Mouse (Mus musculus) stomach, embryonic 15.5 days (tissue): Measurements from ENCODE around the gene Poc1a. TPM values are rescaled to one million over a fixed set of nuclear protein-coding genes. Genes with fewer than 3 reads are reported as not detected.

Experiments used
- ATAC-seq: fragments of 200-750 bp; cut with Nextera tagmentation; 2 replicates; pipeline ENCODE4 v1.8.0; 2017; ENCODE audit warnings: low read depth, moderate number of reproducible peaks, moderate TSS enrichment; ENCODE audit not compliant: insufficient read depth, low FRiP score
- H3K27ac ChIP-seq: fragments of 300-500 bp; sonication (generic); 2 replicates; pipeline ENCODE4 v1.5.1; 2015; ENCODE audit warnings: mild to moderate bottlenecking, inconsistent platforms
- H3K27me3 ChIP-seq: fragments of 300-500 bp; sonication (generic); replicated peaks from 2 replicates; pipeline ENCODE4 v1.6.1; 2015; ENCODE audit warnings: inconsistent platforms
- H3K36me3 ChIP-seq: fragments of 300-500 bp; sonication (generic); 2 replicates; pipeline ENCODE4 v1.6.1; 2015; ENCODE audit warnings: inconsistent platforms
- H3K4me1 ChIP-seq: fragments of 300-500 bp; sonication (generic); 2 replicates; pipeline ENCODE4 v1.6.1; 2015; ENCODE audit warnings: inconsistent platforms
- H3K4me2 ChIP-seq: fragments of 300-500 bp; sonication (generic); 2 replicates; pipeline ENCODE4 v1.6.1; 2015; ENCODE audit warnings: mild to moderate bottlenecking, inconsistent platforms
- H3K4me3 ChIP-seq: fragments of 300-500 bp; sonication (generic); replicated peaks from 2 replicates; pipeline ENCODE4 v1.5.1; 2015; ENCODE audit warnings: inconsistent platforms
- H3K9ac ChIP-seq: fragments of 300-500 bp; sonication (generic); 2 replicates; pipeline ENCODE4 v1.6.1; 2015; ENCODE audit warnings: inconsistent platforms
- H3K9me3 ChIP-seq: fragments of 300-500 bp; sonication (generic); 2 replicates; pipeline ENCODE4 v1.6.1; 2016; ENCODE audit warnings: inconsistent platforms
- WGBS: fragments of 180-500 bp; shearing (Covaris S2); methylation state at CpG from one replicate; pipeline ENCODE4 v1.1.7; 2015; 5-methylcytosine and 5-hydroxymethylcytosine counted together
- polyA plus RNA-seq: library from polyadenylated mRNA; unstranded; fragments of >200 nt; fragmentation: Nextera tagmentation; extraction: Ambion mirVana; gene quantifications from 2 replicates; pipeline ENCODE4 v1.2.1, GENCODE M21; 2015

The Poc1a gene
- polyA plus RNA-seq, 1 experiment from 2014 or later: 24.7 TPM

DNA sequence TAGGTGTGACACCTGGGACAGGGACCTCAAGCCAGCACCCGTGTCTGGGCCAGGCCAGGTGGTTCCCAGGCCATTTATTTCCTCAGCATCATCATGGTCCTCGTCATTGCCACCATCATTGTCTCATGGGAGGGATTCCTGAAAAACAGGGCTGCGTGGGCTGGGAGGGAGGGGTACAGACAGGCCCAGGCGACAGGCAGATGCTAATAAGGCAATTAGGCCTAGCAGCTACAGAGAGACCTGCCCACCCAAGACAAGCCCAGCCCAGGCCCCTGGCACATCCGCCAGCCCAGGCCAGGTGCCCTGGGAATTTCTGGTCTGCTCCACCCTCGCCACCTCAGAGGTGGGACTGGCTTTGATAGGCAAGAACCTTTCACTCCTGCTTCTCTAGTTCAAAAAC is 78.4 kb downstream of the Poc1a start:
- ATAC-seq: no peak
- WGBS: 71% methylated on average over 6 of the region's 6 CpGs
- H3K9me3 ChIP-seq: no peaks in the 10 kb centered on the region

GRCm38 (mm10) chr9:106361140-106361539 is 80.3 kb downstream of the Poc1a start:
- Histone ChIP-seq H3K9me3 (no peaks in the 10 kb centered on the region), H3K36me3 (no peaks in the 10 kb centered on the region), H3K4me2 (no peak overlapping the region), H3K4me1 (peaks cover 14% of the 10 kb centered on the region), H3K27ac (no peak overlapping the region), H3K27me3 (no peaks in the 10 kb centered on the region), H3K4me3 (no peak overlapping the region), H3K9ac (no peak overlapping the region)
- ATAC-seq: no peak
- WGBS: 76% methylated on average over 6 of the region's 6 CpGs

More for the DNA sequence above, 78.4 kb downstream of the Poc1a start:
- no peak overlapping the region for H3K4me3 ChIP-seq
- H3K4me1 ChIP-seq: peaks cover 20% of the 10 kb centered on the region
- no peak overlapping the region for H3K27ac ChIP-seq
- no peak overlapping the region for H3K9ac ChIP-seq
- no peaks in the 10 kb centered on the region for H3K36me3 ChIP-seq
- no peaks in the 10 kb centered on the region for H3K27me3 ChIP-seq
- no peak overlapping the region for H3K4me2 ChIP-seq

- Histone ChIP-seq H3K27me3 (no peaks in the 10 kb centered on the region), H3K4me3 (no peak overlapping the region), H3K27ac (no peak overlapping the region), H3K4me2 (no peak overlapping the region), H3K9ac (no peak overlapping the region), H3K36me3 (no peaks in the 10 kb centered on the region), H3K4me1 (peaks cover 11% of the 10 kb centered on the region), H3K9me3 (no peaks in the 10 kb centered on the region)
- ATAC-seq: no peak
- 70% methylated on average over 7 of the region's 7 CpGs for WGBS
These were observed 84.5 kb downstream of the Poc1a start for GRCm38 (mm10) chr9:106365333-106365732.

- no peak overlapping the region for H3K4me3 ChIP-seq
- ATAC-seq: no peak
- 67% methylated on average over 1 of the region's 1 CpGs for WGBS
These were observed 85.3 kb downstream of the Poc1a start for GRCm38 (mm10) chr9:106366188-106366587.

GRCm38 (mm10) chr9:106367001-106367400 is 86.1 kb downstream of the Poc1a start:
- peak overlapping the region; percentile 98; the same call in 1 of the 2 replicates for H3K27ac ChIP-seq
- peak overlapping the region; percentile 94 for H3K4me3 ChIP-seq
- no peak for ATAC-seq
- peak overlapping the region; percentile 51; the same call in 1 of the 2 replicates for H3K9ac ChIP-seq
- H3K9me3 ChIP-seq: no peaks in the 10 kb centered on the region
- WGBS: 16% methylated on average over 5 of the region's 5 CpGs
- no peaks in the 10 kb centered on the region for H3K27me3 ChIP-seq
- H3K36me3 ChIP-seq: peaks cover 8% of the 10 kb centered on the region; the same call in 1 of the 2 replicates
- peaks cover 27% of the 10 kb centered on the region for H3K4me1 ChIP-seq
- H3K4me2 ChIP-seq: peak overlapping the region; percentile 100

More at GRCm38 (mm10) chr9:106366188-106366587, 85.3 kb downstream of the Poc1a start:
- H3K27me3 ChIP-seq: no peaks in the 10 kb centered on the region
- H3K27ac ChIP-seq: no peak overlapping the region
- peaks cover 19% of the 10 kb centered on the region for H3K4me1 ChIP-seq
- H3K4me2 ChIP-seq: no peak overlapping the region
- no peaks in the 10 kb centered on the region for H3K9me3 ChIP-seq
- no peak overlapping the region for H3K9ac ChIP-seq
- H3K36me3 ChIP-seq: 0 out of 2 replicates have a peak, but pooled peaks cover under 1% of the 10 kb centered on the region

DNA sequence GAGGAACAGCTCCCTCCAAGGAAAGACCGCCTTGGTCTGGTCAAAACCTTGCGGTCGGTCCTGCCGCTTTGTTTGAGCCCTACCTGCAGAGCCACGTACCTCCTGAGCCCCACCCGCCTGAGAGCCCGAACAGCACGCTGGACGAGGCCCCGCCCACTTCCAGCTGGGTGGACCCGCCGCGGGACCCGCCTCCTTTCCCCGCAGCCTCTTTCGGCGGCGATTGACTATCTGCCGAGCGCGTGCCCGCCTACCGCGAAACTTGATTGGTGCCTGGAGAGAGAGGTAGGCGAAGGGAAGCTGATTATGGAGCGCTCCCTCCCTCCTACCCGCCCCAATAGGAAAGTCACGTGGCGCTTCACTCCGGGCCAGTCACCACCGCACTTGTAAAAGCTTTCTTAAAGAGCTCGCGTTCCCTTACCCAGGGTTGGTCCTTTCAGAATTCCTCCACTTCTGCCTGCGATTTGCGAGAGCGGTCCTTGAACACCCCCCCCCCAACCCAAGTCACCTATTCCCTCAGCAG is 86.8 kb downstream of the Poc1a start:
- H3K36me3 ChIP-seq: peaks cover 9% of the 10 kb centered on the region; the same call in 1 of the 2 replicates
- H3K4me3 ChIP-seq: peak overlapping the region; percentile 94
- peak overlapping the region; percentile 98 for H3K27ac ChIP-seq
- ATAC-seq: peak; percentile 94
- under 1% methylated on average over 36 of the region's 36 CpGs for WGBS
- H3K27me3 ChIP-seq: no peaks in the 10 kb centered on the region
- peak overlapping the region; percentile 100 for H3K4me2 ChIP-seq
- peak overlapping the region; percentile 56; the same call in 1 of the 2 replicates for H3K9ac ChIP-seq
- no peaks in the 10 kb centered on the region for H3K9me3 ChIP-seq
- peaks cover 34% of the 10 kb centered on the region for H3K4me1 ChIP-seq

DNA sequence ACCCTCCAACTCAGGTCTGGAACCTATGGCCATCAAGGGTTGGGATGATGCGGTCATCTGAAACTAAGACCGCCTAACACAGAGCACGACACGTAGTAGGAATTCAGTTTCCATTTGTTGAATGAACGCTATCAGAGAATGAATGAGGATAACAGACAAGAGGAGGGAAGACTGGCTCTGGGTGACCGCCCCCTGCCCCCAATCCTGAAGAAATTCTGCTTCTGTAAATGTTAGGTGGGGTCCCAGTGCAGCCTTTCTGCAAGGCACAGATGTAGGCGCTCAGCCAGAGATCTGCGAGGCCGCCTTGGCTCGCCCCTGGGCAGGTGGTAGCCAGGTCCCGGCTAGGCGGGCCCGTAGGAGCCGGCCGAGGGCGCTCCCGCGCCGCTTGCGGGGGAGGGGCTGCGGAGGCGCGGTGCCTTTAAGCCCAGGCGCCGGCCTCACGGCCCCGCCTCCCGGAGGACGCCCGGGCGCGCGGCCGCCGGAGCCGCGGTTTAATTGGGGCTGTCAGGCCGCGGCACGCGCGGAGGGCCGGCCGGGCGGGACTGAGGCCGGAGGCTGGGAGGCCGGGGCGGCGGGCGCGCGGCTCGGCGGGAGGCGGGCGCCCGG is 87.4 kb downstream of the Poc1a start, which contains the start of gene Dusp7:
TSS of gene Dusp7 (plus strand) at position 521 of the 606 bp plus-strand sequence.
- Histone ChIP-seq H3K9ac (peak within 1 kb of the TSS; percentile 87), H3K27me3 (no peaks in the 10 kb centered on the region), H3K4me3 (peak within 1 kb of the TSS; percentile 94), H3K9me3 (no peaks in the 10 kb centered on the region), H3K4me2 (peak within 1 kb of the TSS; percentile 100), H3K36me3 (peaks cover 10% of the 10 kb centered on the region), H3K4me1 (peaks cover 34% of the 10 kb centered on the region), H3K27ac (peak within 1 kb of the TSS; percentile 98)
- WGBS: under 1% methylated on average over 47 of the region's 57 CpGs
- peak; percentile 63 for ATAC-seq

- no peaks in the 10 kb centered on the region for H3K9me3 ChIP-seq
- H3K4me1 ChIP-seq: peaks cover 34% of the 10 kb centered on the region
- H3K4me2 ChIP-seq: peak overlapping the region; percentile 100
- ATAC-seq: no peak
- peak overlapping the region; percentile 98 for H3K27ac ChIP-seq
- 1% methylated on average over 58 of the region's 72 CpGs for WGBS
- H3K36me3 ChIP-seq: peaks cover 17% of the 10 kb centered on the region
- H3K9ac ChIP-seq: peak overlapping the region; percentile 87
- H3K27me3 ChIP-seq: no peaks in the 10 kb centered on the region
- H3K4me3 ChIP-seq: peak overlapping the region; percentile 94
These were observed 88.1 kb downstream of the Poc1a start for GRCm38 (mm10) chr9:106368831-106369501.

GRCm38 (mm10) chr9:106369801-106370485 is 89.1 kb downstream of the Poc1a start:
- Histone ChIP-seq H3K27me3 (no peaks in the 10 kb centered on the region), H3K4me2 (peak overlapping the region; percentile 100), H3K9ac (peak overlapping the region; percentile 87), H3K4me3 (peak overlapping the region; percentile 94), H3K4me1 (peaks cover 32% of the 10 kb centered on the region), H3K36me3 (peaks cover 18% of the 10 kb centered on the region), H3K9me3 (no peaks in the 10 kb centered on the region), H3K27ac (peak overlapping the region; percentile 98)
- no peak for ATAC-seq
- WGBS: 6% methylated on average over 11 of the region's 11 CpGs

GRCm38 (mm10) chr9:106370620-106371383 is 89.9 kb downstream of the Poc1a start:
- WGBS: 76% methylated on average over 30 of the region's 30 CpGs
- Histone ChIP-seq H3K4me1 (peaks cover 31% of the 10 kb centered on the region), H3K36me3 (peaks cover 18% of the 10 kb centered on the region), H3K4me3 (peak overlapping the region; percentile 94), H3K27ac (peak overlapping the region; percentile 98), H3K9me3 (no peaks in the 10 kb centered on the region), H3K4me2 (peak overlapping the region; percentile 100), H3K27me3 (no peaks in the 10 kb centered on the region), H3K9ac (0 out of 2 replicates have a peak overlapping the region, but pooled peaks have one; percentile 9)
- ATAC-seq: no peak

DNA sequence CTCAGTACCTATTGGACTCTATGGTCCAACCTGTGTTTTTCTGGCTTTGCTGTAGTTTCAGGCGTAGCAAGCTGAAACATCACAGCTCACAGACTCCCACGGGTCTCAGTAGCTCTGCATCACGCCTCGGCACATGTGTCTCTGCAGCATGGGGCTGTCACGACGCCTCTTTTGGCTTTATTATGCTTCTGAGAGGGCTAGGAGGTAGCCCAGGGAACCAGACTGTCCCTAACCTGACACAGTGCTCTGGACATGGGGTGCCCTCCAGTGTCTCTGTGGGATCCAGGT is 90.5 kb downstream of the Poc1a start:
- Histone ChIP-seq H3K9ac (peak overlapping the region; percentile 9; the same call in 1 of the 2 replicates), H3K4me2 (peak overlapping the region; percentile 100), H3K4me3 (peak overlapping the region; percentile 25), H3K4me1 (peaks cover 31% of the 10 kb centered on the region), H3K27ac (peak overlapping the region; percentile 67), H3K27me3 (no peaks in the 10 kb centered on the region), H3K36me3 (peaks cover 18% of the 10 kb centered on the region), H3K9me3 (no peaks in the 10 kb centered on the region)
- ATAC-seq: no peak
- 50% methylated on average over 6 of the region's 6 CpGs for WGBS
